Mouse (Mus musculus) forebrain, embryonic 16.5 days (tissue): ENCODE data around the gene Polr2b. TPM values are rescaled to one million over a fixed set of nuclear protein-coding genes. Genes with fewer than 3 reads are reported as not detected.

Experiments
- ATAC-seq: fragments of 200-750 bp; cut with Nextera tagmentation; 2 replicates; pipeline ENCODE4 v1.8.0; 2017; ENCODE audit warnings: mild to moderate bottlenecking, moderate library complexity
- H3K27ac ChIP-seq: fragments of 300-500 bp; sonication (generic); 2 replicates; pipeline ENCODE4 v1.5.1; 2014; ENCODE audit warnings: low read length, control low read depth
- H3K27me3 ChIP-seq: fragments of 300-500 bp; sonication (generic); replicated peaks from 2 replicates; pipeline ENCODE4 v1.6.1; 2014; ENCODE audit warnings: low read length; ENCODE audit not compliant: control insufficient read depth, insufficient read depth
- H3K36me3 ChIP-seq: fragments of 300-500 bp; sonication (generic); 2 replicates; pipeline ENCODE4 v1.6.1; 2014; ENCODE audit not compliant: control insufficient read depth, insufficient read depth
- H3K4me1 ChIP-seq: fragments of 300-500 bp; sonication (generic); replicated peaks from 2 replicates; pipeline ENCODE4 v1.6.1; 2014; ENCODE audit warnings: low read length; ENCODE audit not compliant: control insufficient read depth, insufficient read depth
- H3K4me2 ChIP-seq: fragments of 300-500 bp; sonication (generic); 2 replicates; pipeline ENCODE4 v1.6.1; 2014; ENCODE audit warnings: mild to moderate bottlenecking, low read length, control low read depth
- H3K4me3 ChIP-seq: fragments of 300-500 bp; sonication (generic); replicated peaks from 2 replicates; pipeline ENCODE4 v1.5.1; 2014; ENCODE audit warnings: mild to moderate bottlenecking, low read length, control low read depth
- H3K9ac ChIP-seq: fragments of 300-500 bp; sonication (generic); replicated peaks from 2 replicates; pipeline ENCODE4 v1.6.1; 2014; ENCODE audit warnings: low read depth, low read length, control low read depth
- H3K9me3 ChIP-seq: fragments of 300-500 bp; sonication (generic); 2 replicates; pipeline ENCODE4 v1.6.1; 2016; ENCODE audit warnings: low read length; ENCODE audit not compliant: control insufficient read depth
- WGBS: fragments of 180-500 bp; shearing (Covaris S2); extraction: QIAGEN DNeasy Blood & Tissue Kit; methylation state at CpG from one replicate; pipeline ENCODE4 v1.1.7; 2014; 5-methylcytosine and 5-hydroxymethylcytosine counted together
- polyA plus RNA-seq: library from polyadenylated mRNA; unstranded; fragments of >200 nt; fragmentation: Nextera tagmentation; extraction: Ambion mirVana; gene quantifications from 2 replicates; pipeline ENCODE4 v1.2.1, GENCODE M21; 2015

The Polr2b gene
- polyA plus RNA-seq, 1 experiment from 2014 or later = 74.8 TPM

DNA sequence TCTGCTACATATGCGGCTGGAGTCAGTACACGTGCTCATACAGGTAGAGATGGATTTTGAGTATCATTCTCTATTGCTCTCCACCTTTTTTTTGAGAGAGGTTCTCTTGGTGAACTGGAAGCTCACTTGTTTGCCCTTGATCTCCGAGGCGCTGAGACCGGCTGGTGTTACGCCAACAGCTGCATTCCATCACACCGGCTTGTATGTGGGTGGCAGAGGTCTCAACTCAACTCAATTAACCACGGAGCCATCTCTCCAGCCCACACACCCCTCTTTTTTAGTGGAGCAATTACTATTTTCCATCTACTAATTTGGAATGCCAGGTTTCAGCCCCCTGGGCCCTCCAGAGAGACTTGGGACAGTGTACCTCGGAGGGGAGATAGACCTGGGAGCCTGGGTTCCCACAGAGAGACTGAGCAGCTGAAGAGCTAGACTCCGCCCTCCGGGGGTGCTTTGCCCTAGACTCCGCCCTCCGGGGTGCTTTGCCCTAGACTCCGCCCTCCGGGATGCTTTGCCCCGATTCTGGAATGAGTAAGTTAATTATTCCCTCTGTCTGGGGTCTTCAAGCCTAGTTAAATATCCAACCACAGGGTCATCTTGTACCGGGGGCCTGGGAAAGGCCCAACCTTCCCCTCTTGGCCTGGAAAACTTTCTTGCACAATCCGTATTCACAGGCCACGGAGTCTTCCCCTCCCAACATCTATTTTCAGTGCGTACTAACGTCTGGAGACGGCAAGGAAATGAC lies 47.6 kb downstream of the Polr2b start:
- H3K36me3 ChIP-seq = no peaks in the 10 kb centered on the region
- no peak overlapping the region for H3K27ac ChIP-seq
- ATAC-seq = peak; percentile 69
- H3K4me1 ChIP-seq = no peaks in the 10 kb centered on the region; the same call in 1 of the 2 replicates
- H3K9me3 ChIP-seq = no peaks in the 10 kb centered on the region
- peak overlapping the region; percentile 37 for H3K9ac ChIP-seq
- H3K4me3 ChIP-seq = peak overlapping the region; percentile 36
- peak overlapping the region; percentile 52 for H3K4me2 ChIP-seq
- H3K27me3 ChIP-seq = 0 out of 2 replicates have a peak, but pooled peaks cover 3% of the 10 kb centered on the region
- 20% methylated on average over 22 of the region's 22 CpGs for WGBS

DNA sequence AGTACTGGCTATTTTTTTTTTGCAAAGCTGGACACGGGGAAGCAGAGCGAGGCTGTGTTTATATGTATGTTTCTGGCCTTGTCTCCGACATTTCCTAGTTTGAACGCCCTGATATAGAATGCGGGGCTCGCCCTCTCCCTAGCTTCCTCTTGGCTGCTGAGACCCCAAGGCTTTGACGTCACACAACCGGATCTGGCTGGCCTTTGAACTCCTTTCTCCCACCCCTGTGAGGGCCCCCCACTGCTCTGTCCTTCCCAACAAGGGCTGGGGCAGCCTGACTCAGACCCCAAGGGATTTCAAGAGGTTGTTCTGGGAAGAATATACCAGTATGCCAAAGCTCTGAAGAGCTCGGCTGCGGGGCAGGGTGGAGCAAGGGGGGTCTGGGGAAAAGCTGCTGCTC lies 48.4 kb downstream of the Polr2b start:
- peak overlapping the region; percentile 37 for H3K9ac ChIP-seq
- H3K27me3 ChIP-seq = 0 out of 2 replicates have a peak, but pooled peaks cover 3% of the 10 kb centered on the region
- H3K27ac ChIP-seq = no peak overlapping the region
- peak overlapping the region; percentile 36 for H3K4me3 ChIP-seq
- H3K9me3 ChIP-seq = no peaks in the 10 kb centered on the region
- no peaks in the 10 kb centered on the region; the same call in 1 of the 2 replicates for H3K4me1 ChIP-seq
- H3K36me3 ChIP-seq = no peaks in the 10 kb centered on the region
- peak overlapping the region; percentile 52 for H3K4me2 ChIP-seq
- peak; percentile 37; the same call in 1 of the 2 replicates for ATAC-seq
- WGBS = 8% methylated on average over 10 of the region's 10 CpGs

GRCm38 (mm10) chr5:77359971-77360370 lies 50.0 kb downstream of the Polr2b start:
- H3K9ac ChIP-seq = no peak overlapping the region
- no peak for ATAC-seq
- H3K27me3 ChIP-seq = 0 out of 2 replicates have a peak, but pooled peaks cover 3% of the 10 kb centered on the region
- H3K4me3 ChIP-seq = no peak overlapping the region
- H3K27ac ChIP-seq = no peak overlapping the region
- no peak overlapping the region for H3K4me2 ChIP-seq
- no peaks in the 10 kb centered on the region for H3K9me3 ChIP-seq
- no peaks in the 10 kb centered on the region for H3K4me1 ChIP-seq
- WGBS = 86% methylated on average over 4 of the region's 4 CpGs
- no peaks in the 10 kb centered on the region for H3K36me3 ChIP-seq

GRCm38 (mm10) chr5:77361006-77361405 lies 51.1 kb downstream of the Polr2b start:
- H3K9me3 ChIP-seq = no peaks in the 10 kb centered on the region
- H3K4me2 ChIP-seq = no peak overlapping the region
- no peak overlapping the region for H3K27ac ChIP-seq
- H3K27me3 ChIP-seq = 0 out of 2 replicates have a peak, but pooled peaks cover 3% of the 10 kb centered on the region
- WGBS = 77% methylated on average over 4 of the region's 4 CpGs
- H3K4me1 ChIP-seq = no peaks in the 10 kb centered on the region
- no peak overlapping the region for H3K9ac ChIP-seq
- H3K36me3 ChIP-seq = no peaks in the 10 kb centered on the region
- H3K4me3 ChIP-seq = no peak overlapping the region
- no peak for ATAC-seq

DNA sequence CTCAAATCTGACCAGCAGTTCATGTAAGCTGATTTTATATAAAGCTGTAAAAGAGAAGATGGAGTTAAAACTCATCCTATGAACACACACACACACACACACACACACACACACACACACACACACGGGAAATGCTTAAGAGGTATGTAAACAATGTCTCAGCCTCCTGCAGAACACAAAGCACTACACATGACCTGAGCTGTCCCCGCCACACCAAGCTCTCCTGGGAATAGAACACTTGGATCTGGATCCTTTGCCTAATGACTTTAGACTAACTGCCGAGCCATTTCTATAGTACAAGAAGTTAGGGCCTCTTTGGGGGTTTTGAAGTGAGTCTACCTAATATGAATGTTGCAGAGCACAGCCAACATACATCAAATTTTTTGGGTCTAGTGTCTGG lies 52.2 kb downstream of the Polr2b start:
- Histone ChIP-seq H3K27me3 (no peaks in the 10 kb centered on the region), H3K4me1 (no peaks in the 10 kb centered on the region), H3K4me2 (no peak overlapping the region), H3K27ac (no peak overlapping the region), H3K36me3 (no peaks in the 10 kb centered on the region), H3K9ac (no peak overlapping the region), H3K9me3 (no peaks in the 10 kb centered on the region), H3K4me3 (no peak overlapping the region)
- WGBS = 58% methylated on average over 3 of the region's 3 CpGs
- ATAC-seq = no peak

DNA sequence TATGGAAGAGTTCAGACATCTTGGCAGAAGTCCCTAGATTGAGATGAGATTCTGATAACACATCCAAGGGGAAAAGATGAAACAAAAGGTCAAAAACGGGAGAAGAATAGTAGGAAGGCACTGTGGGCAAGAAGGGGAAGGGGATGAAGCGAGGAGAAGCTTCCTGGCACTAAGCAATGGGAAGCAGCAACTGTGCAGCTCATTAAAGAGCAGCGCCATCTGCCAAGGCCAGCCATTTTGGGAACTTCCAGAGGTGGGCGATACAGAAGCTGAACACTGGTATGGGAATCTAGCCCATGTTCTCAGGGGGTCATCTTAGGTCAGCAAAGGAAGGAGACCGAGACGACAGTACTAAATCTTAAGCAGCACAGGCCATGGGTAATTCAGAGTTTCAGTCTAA lies 53.7 kb downstream of the Polr2b start:
- Histone ChIP-seq H3K9me3 (no peaks in the 10 kb centered on the region), H3K36me3 (no peaks in the 10 kb centered on the region), H3K27me3 (no peaks in the 10 kb centered on the region), H3K27ac (no peak overlapping the region), H3K4me2 (no peak overlapping the region), H3K4me1 (no peaks in the 10 kb centered on the region), H3K4me3 (no peak overlapping the region), H3K9ac (no peak overlapping the region)
- ATAC-seq = no peak
- 80% methylated on average over 6 of the region's 6 CpGs for WGBS

GRCm38 (mm10) chr5:77364443-77365038 lies 54.6 kb downstream of the Polr2b start:
- H3K4me2 ChIP-seq = no peak overlapping the region
- H3K27ac ChIP-seq = no peak overlapping the region
- no peak overlapping the region for H3K9ac ChIP-seq
- no peaks in the 10 kb centered on the region for H3K27me3 ChIP-seq
- H3K9me3 ChIP-seq = no peaks in the 10 kb centered on the region
- no peaks in the 10 kb centered on the region for H3K4me1 ChIP-seq
- whole genome bisulfite sequencing = 96% methylated on average over 3 of the region's 3 CpGs
- no peak overlapping the region for H3K4me3 ChIP-seq
- no peak for ATAC-seq
- H3K36me3 ChIP-seq = no peaks in the 10 kb centered on the region

DNA sequence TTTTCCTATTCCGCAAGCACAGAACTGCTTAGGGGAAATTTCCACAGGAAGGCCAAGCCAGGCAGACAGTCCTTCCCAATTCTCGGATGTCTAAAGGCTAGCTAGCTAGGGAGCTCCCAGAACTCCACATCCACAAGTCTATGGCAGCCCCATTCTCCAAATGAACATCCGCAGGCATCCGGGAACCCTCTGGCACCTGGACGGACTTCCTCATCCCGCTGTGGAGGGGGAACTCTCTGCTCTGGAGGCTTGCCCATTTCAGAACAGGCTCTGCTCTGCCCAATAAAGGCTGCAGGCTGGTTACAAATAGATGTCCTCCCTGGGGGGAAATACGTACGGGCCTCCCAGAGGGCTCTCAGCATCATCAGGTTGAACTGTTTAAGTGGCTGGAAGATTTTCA lies 56.4 kb downstream of the Polr2b start:
- WGBS = 75% methylated on average over 8 of the region's 8 CpGs
- ATAC-seq = no peak

DNA sequence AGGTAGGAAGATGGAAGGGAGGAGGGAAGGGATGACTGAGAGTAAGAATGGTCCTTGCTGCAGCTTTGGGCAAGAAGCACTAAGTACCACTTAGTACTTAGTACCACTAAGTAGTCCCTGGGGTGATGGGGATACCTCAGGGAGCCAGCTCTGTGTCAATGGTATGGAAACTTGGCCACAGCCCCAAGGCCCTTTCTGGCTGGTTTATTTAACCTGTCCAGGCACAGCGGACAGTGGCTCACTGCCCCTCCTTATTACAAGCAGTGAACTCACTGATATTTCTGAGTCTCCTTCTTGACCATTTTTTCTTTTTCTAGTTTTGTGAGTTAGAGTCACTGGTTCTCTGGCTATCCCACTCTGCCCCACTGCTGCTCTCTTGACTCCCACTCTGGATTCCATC lies 57.2 kb downstream of the Polr2b start:
- no peak overlapping the region; the same call in 1 of the 2 replicates for H3K27ac ChIP-seq
- no peak overlapping the region for H3K4me2 ChIP-seq
- H3K9ac ChIP-seq = no peak overlapping the region
- H3K27me3 ChIP-seq = no peaks in the 10 kb centered on the region
- H3K4me1 ChIP-seq = no peaks in the 10 kb centered on the region
- no peaks in the 10 kb centered on the region for H3K9me3 ChIP-seq
- ATAC-seq = no peak
- 100% methylated on average over 1 of the region's 1 CpGs for WGBS
- H3K4me3 ChIP-seq = no peak overlapping the region
- no peaks in the 10 kb centered on the region for H3K36me3 ChIP-seq

More for the DNA sequence above, 56.4 kb downstream of the Polr2b start:
- H3K4me2 ChIP-seq = no peak overlapping the region
- H3K9ac ChIP-seq = no peak overlapping the region
- H3K27ac ChIP-seq = no peak overlapping the region
- no peaks in the 10 kb centered on the region for H3K36me3 ChIP-seq
- no peaks in the 10 kb centered on the region for H3K27me3 ChIP-seq
- H3K4me3 ChIP-seq = no peak overlapping the region
- H3K9me3 ChIP-seq = no peaks in the 10 kb centered on the region
- no peaks in the 10 kb centered on the region for H3K4me1 ChIP-seq
